Mouse (Mus musculus): ENCODE measurements at regions not wholly inside any gene's neighbourhood (a gene's known extent, or its start where the extent isn't known, plus 50 kb on each side); places are given as distances from the start of the nearest gene placed in this dataset.

GRCm38 (mm10) chr8:26336906-26337650, 217.7 kb downstream of the Gm45692 start:
- TF ChIP-seq CTCF (IDR thresholded peaks at IDR 0.05; ENCODE audit: control insufficient read depth, insufficient read depth, insufficient read length) = no peak
- no peak for TF ChIP-seq CEBPB (IDR thresholded peaks at IDR 0.05; ENCODE audit: low read depth)
- TF ChIP-seq MAX (IDR thresholded peaks at IDR 0.05) = no peak
- TF ChIP-seq USF1 (IDR thresholded peaks at IDR 0.05; ENCODE audit: low read depth) = no peak
- no peak for TF ChIP-seq MYOG (IDR thresholded peaks at IDR 0.05; ENCODE audit: control insufficient read depth, extremely low read depth, insufficient read length)
- no peak for TF ChIP-seq MYOD1 (IDR thresholded peaks at IDR 0.05; ENCODE audit: control insufficient read depth, insufficient read length, low read depth)

Data from C2C12 (cell line).